Mouse (Mus musculus) heart, embryonic 15.5 days (tissue): ENCODE data around the gene Tmtc2. TPM values are rescaled to one million over a fixed set of nuclear protein-coding genes. Genes with fewer than 3 reads are reported as not detected.

Experiments used
- ATAC-seq: fragments of 200-750 bp; cut with Nextera tagmentation; replicated peaks from 2 replicates; pipeline ENCODE4 v1.8.0; 2017; ENCODE audit warnings: low read depth, moderate TSS enrichment; ENCODE audit not compliant: insufficient number of reproducible peaks, insufficient read depth, low FRiP score
- H3K27ac ChIP-seq: fragments of 300-500 bp; sonication (generic); 2 replicates; pipeline ENCODE4 v1.5.1; 2015; ENCODE audit warnings: mild to moderate bottlenecking, inconsistent platforms
- H3K27me3 ChIP-seq: fragments of 300-500 bp; sonication (generic); 2 replicates; pipeline ENCODE4 v1.6.1; 2015; ENCODE audit warnings: inconsistent platforms
- H3K36me3 ChIP-seq: fragments of 300-500 bp; sonication (generic); 2 replicates; pipeline ENCODE4 v1.6.1; 2015; ENCODE audit warnings: mild to moderate bottlenecking, inconsistent platforms
- H3K4me1 ChIP-seq: fragments of 300-500 bp; sonication (generic); replicated peaks from 2 replicates; pipeline ENCODE4 v1.6.1; 2015; ENCODE audit warnings: inconsistent platforms
- H3K4me2 ChIP-seq: fragments of 300-500 bp; sonication (generic); 2 replicates; pipeline ENCODE4 v1.6.1; 2015; ENCODE audit warnings: inconsistent platforms, mild to moderate bottlenecking, moderate library complexity
- H3K4me3 ChIP-seq: fragments of 300-500 bp; sonication (generic); 2 replicates; pipeline ENCODE4 v1.5.1; 2015; ENCODE audit warnings: mild to moderate bottlenecking, inconsistent platforms
- H3K9ac ChIP-seq: fragments of 300-500 bp; sonication (generic); 2 replicates; pipeline ENCODE4 v1.6.1; 2015; ENCODE audit warnings: mild to moderate bottlenecking, inconsistent platforms
- H3K9me3 ChIP-seq: fragments of 300-500 bp; sonication (generic); replicated peaks from 2 replicates; pipeline ENCODE4 v1.6.1; 2016; ENCODE audit warnings: inconsistent platforms
- WGBS: fragments of 180-500 bp; shearing (Covaris S2); methylation state at CpG from one replicate; pipeline ENCODE4 v1.1.7; 2015; ENCODE audit warnings: mixed read lengths; 5-methylcytosine and 5-hydroxymethylcytosine counted together
- polyA plus RNA-seq: library from polyadenylated mRNA; unstranded; fragments of >200 nt; fragmentation: Nextera tagmentation; extraction: Ambion mirVana; gene quantifications from 2 replicates; pipeline ENCODE4 v1.2.1, GENCODE M21; 2015

Gene Tmtc2
- polyA plus RNA-seq, 1 experiment from 2014 or later, result 3.3 TPM

- WGBS, result 91% methylated on average over 2 of the region's 2 CpGs
- no peak for ATAC-seq
- H3K27ac ChIP-seq, result no peak overlapping the region
- no peak overlapping the region for H3K9ac ChIP-seq
- no peaks in the 10 kb centered on the region for H3K4me1 ChIP-seq
- H3K4me2 ChIP-seq, result no peak overlapping the region
- H3K9me3 ChIP-seq, result no peaks in the 10 kb centered on the region
- H3K27me3 ChIP-seq, result no peaks in the 10 kb centered on the region
- no peak overlapping the region for H3K4me3 ChIP-seq
- H3K36me3 ChIP-seq, result no peaks in the 10 kb centered on the region
Observed at GRCm38 (mm10) chr10:105200678-105201077, 373.6 kb downstream of the Tmtc2 start.

- ATAC-seq, result no peak
- H3K27me3 ChIP-seq, result no peaks in the 10 kb centered on the region
- no peaks in the 10 kb centered on the region for H3K36me3 ChIP-seq
- no peaks in the 10 kb centered on the region for H3K9me3 ChIP-seq
- WGBS, result 65% methylated on average over 4 of the region's 4 CpGs
- H3K4me1 ChIP-seq, result no peaks in the 10 kb centered on the region
- no peak overlapping the region for H3K9ac ChIP-seq
- no peak overlapping the region for H3K27ac ChIP-seq
- no peak overlapping the region for H3K4me3 ChIP-seq
- H3K4me2 ChIP-seq, result no peak overlapping the region
Observed at GRCm38 (mm10) chr10:105200092-105200491, 374.2 kb downstream of the Tmtc2 start.

- no peaks in the 10 kb centered on the region for H3K36me3 ChIP-seq
- no peaks in the 10 kb centered on the region for H3K27me3 ChIP-seq
- no peaks in the 10 kb centered on the region for H3K4me1 ChIP-seq
- no peak overlapping the region for H3K27ac ChIP-seq
- H3K4me2 ChIP-seq, result no peak overlapping the region
- ATAC-seq, result no peak
- no peak overlapping the region for H3K9ac ChIP-seq
- H3K9me3 ChIP-seq, result no peaks in the 10 kb centered on the region
- 80% methylated on average over 5 of the region's 5 CpGs for WGBS
- no peak overlapping the region for H3K4me3 ChIP-seq
Observed at GRCm38 (mm10) chr10:105199515-105199914, 374.7 kb downstream of the Tmtc2 start.

- no peaks in the 10 kb centered on the region for H3K9me3 ChIP-seq
- no peak overlapping the region for H3K4me2 ChIP-seq
- H3K4me1 ChIP-seq, result no peaks in the 10 kb centered on the region
- no peaks in the 10 kb centered on the region for H3K27me3 ChIP-seq
- no peak overlapping the region for H3K4me3 ChIP-seq
- WGBS, result 91% methylated on average over 2 of the region's 2 CpGs
- no peaks in the 10 kb centered on the region for H3K36me3 ChIP-seq
- no peak overlapping the region for H3K27ac ChIP-seq
- no peak overlapping the region for H3K9ac ChIP-seq
- ATAC-seq, result no peak
Observed at GRCm38 (mm10) chr10:105195377-105195776, 378.9 kb downstream of the Tmtc2 start.

- Histone ChIP-seq H3K27me3 (no peaks in the 10 kb centered on the region), H3K9me3 (no peaks in the 10 kb centered on the region), H3K4me2 (no peak overlapping the region), H3K4me3 (no peak overlapping the region), H3K27ac (no peak overlapping the region), H3K36me3 (no peaks in the 10 kb centered on the region), H3K9ac (no peak overlapping the region), H3K4me1 (peaks cover 7% of the 10 kb centered on the region)
- WGBS, result 75% methylated on average over 4 of the region's 4 CpGs
- ATAC-seq, result no peak
Observed at GRCm38 (mm10) chr10:105193756-105194460, 380.3 kb downstream of the Tmtc2 start.

- Histone ChIP-seq H3K4me3 (no peak overlapping the region), H3K4me1 (peaks cover 7% of the 10 kb centered on the region), H3K27me3 (no peaks in the 10 kb centered on the region), H3K27ac (no peak overlapping the region), H3K36me3 (no peaks in the 10 kb centered on the region), H3K9me3 (no peaks in the 10 kb centered on the region), H3K9ac (no peak overlapping the region), H3K4me2 (no peak overlapping the region)
- ATAC-seq, result no peak
- 85% methylated on average over 2 of the region's 2 CpGs for WGBS
Observed at GRCm38 (mm10) chr10:105192071-105192470, 382.2 kb downstream of the Tmtc2 start.

- Histone ChIP-seq H3K4me3 (no peak overlapping the region), H3K4me1 (peaks cover 7% of the 10 kb centered on the region), H3K27ac (no peak overlapping the region), H3K9ac (no peak overlapping the region), H3K4me2 (no peak overlapping the region), H3K27me3 (no peaks in the 10 kb centered on the region), H3K36me3 (no peaks in the 10 kb centered on the region), H3K9me3 (no peaks in the 10 kb centered on the region)
- WGBS, result 63% methylated on average over 4 of the region's 4 CpGs
- no peak for ATAC-seq
Observed at GRCm38 (mm10) chr10:105189746-105190145, 384.5 kb downstream of the Tmtc2 start.

GRCm38 (mm10) chr10:105186636-105187035, 387.6 kb downstream of the Tmtc2 start:
- H3K27ac ChIP-seq, result no peak overlapping the region
- H3K4me3 ChIP-seq, result no peak overlapping the region
- no peak for ATAC-seq
- no peak overlapping the region for H3K4me2 ChIP-seq
- H3K27me3 ChIP-seq, result no peaks in the 10 kb centered on the region
- WGBS, result 66% methylated on average over 5 of the region's 5 CpGs
- H3K9me3 ChIP-seq, result no peaks in the 10 kb centered on the region
- H3K4me1 ChIP-seq, result peaks cover 7% of the 10 kb centered on the region
- H3K36me3 ChIP-seq, result no peaks in the 10 kb centered on the region
- H3K9ac ChIP-seq, result no peak overlapping the region

GRCm38 (mm10) chr10:105168443-105169102, 405.7 kb downstream of the Tmtc2 start:
- H3K4me3 ChIP-seq, result no peak overlapping the region
- H3K36me3 ChIP-seq, result no peaks in the 10 kb centered on the region
- H3K4me2 ChIP-seq, result no peak overlapping the region
- no peaks in the 10 kb centered on the region for H3K4me1 ChIP-seq
- no peaks in the 10 kb centered on the region for H3K9me3 ChIP-seq
- H3K27ac ChIP-seq, result no peak overlapping the region
- no peak overlapping the region for H3K9ac ChIP-seq
- ATAC-seq, result no peak
- no peaks in the 10 kb centered on the region for H3K27me3 ChIP-seq
- 80% methylated on average over 5 of the region's 5 CpGs for WGBS

- no peaks in the 10 kb centered on the region for H3K9me3 ChIP-seq
- WGBS, result 80% methylated on average over 5 of the region's 5 CpGs
- no peak overlapping the region for H3K27ac ChIP-seq
Observed at GRCm38 (mm10) chr10:105165291-105165690, 409.0 kb downstream of the Tmtc2 start.

GRCm38 (mm10) chr10:105153789-105154188, 420.5 kb downstream of the Tmtc2 start:
- Histone ChIP-seq H3K9ac (no peak overlapping the region), H3K4me2 (no peak overlapping the region), H3K36me3 (no peaks in the 10 kb centered on the region), H3K4me1 (no peaks in the 10 kb centered on the region), H3K9me3 (no peaks in the 10 kb centered on the region), H3K4me3 (no peak overlapping the region), H3K27me3 (no peaks in the 10 kb centered on the region), H3K27ac (no peak overlapping the region)
- ATAC-seq, result no peak

More at GRCm38 (mm10) chr10:105165291-105165690, 409.0 kb downstream of the Tmtc2 start:
- no peaks in the 10 kb centered on the region for H3K27me3 ChIP-seq
- H3K9ac ChIP-seq, result no peak overlapping the region
- ATAC-seq, result no peak
- no peak overlapping the region for H3K4me3 ChIP-seq
- no peaks in the 10 kb centered on the region for H3K4me1 ChIP-seq
- H3K36me3 ChIP-seq, result no peaks in the 10 kb centered on the region
- H3K4me2 ChIP-seq, result no peak overlapping the region

GRCm38 (mm10) chr10:105144382-105144781, 429.9 kb downstream of the Tmtc2 start:
- H3K9me3 ChIP-seq, result no peaks in the 10 kb centered on the region
- H3K4me2 ChIP-seq, result no peak overlapping the region
- H3K4me1 ChIP-seq, result no peaks in the 10 kb centered on the region
- no peak for ATAC-seq
- 64% methylated on average over 4 of the region's 4 CpGs for WGBS
- no peaks in the 10 kb centered on the region for H3K36me3 ChIP-seq
- no peak overlapping the region for H3K4me3 ChIP-seq
- no peak overlapping the region for H3K27ac ChIP-seq
- H3K27me3 ChIP-seq, result no peaks in the 10 kb centered on the region
- no peak overlapping the region for H3K9ac ChIP-seq
